Mouse (Mus musculus) heart, adult 2 months (tissue): Measurements from ENCODE around the gene Csf3r. TPM values are rescaled to one million over a fixed set of nuclear protein-coding genes. Genes with fewer than 3 reads are reported as not detected.

Experiments used
- DNase-seq, 2 experiments: peaks; one replicate each; pipeline ENCODE4 v3.0.0; 2021
- H3K27ac ChIP-seq: fragments of 200-600 bp; 2 replicates; pipeline ENCODE4 v1.8.1; 2022
- H3K27me3 ChIP-seq: fragments of 200-500 bp; 2 replicates; pipeline ENCODE4 v1.6.1; 2012; ENCODE audit warnings: mild to moderate bottlenecking, low read length, inconsistent platforms, mixed read lengths; ENCODE audit not compliant: control insufficient read depth, insufficient read depth
- H3K36me3 ChIP-seq: fragments of 200-500 bp; 2 replicates; pipeline ENCODE4 v1.6.1; 2012; ENCODE audit warnings: low read length, inconsistent platforms; ENCODE audit not compliant: control insufficient read depth, insufficient read depth
- H3K4me1 ChIP-seq: fragments of 200-500 bp; 2 replicates; pipeline ENCODE4 v1.6.1; 2011; ENCODE audit warnings: low read length; ENCODE audit not compliant: control insufficient read depth, insufficient read depth
- H3K4me3 ChIP-seq: fragments of 200-600 bp; 2 replicates; pipeline ENCODE4 v1.8.1; 2022
- H3K79me2 ChIP-seq: fragments of 200-500 bp; replicated peaks from 2 replicates; pipeline ENCODE4 v1.6.1; 2012; ENCODE audit warnings: mild to moderate bottlenecking, inconsistent platforms, low read length, moderate library complexity, mixed read lengths; ENCODE audit not compliant: control insufficient read depth, insufficient read depth
- H3K9ac ChIP-seq: fragments of 200-500 bp; 2 replicates; pipeline ENCODE4 v1.6.1; 2012; ENCODE audit warnings: low read depth, mild to moderate bottlenecking, control low read depth, inconsistent platforms, low read length, mixed read lengths
- CTCF ChIP-seq: fragments of 200-600 bp; IDR thresholded peaks from 2 replicates; pipeline ENCODE4 v1.8.1; 2022; ENCODE audit warnings: antibody characterized with exemption, mild to moderate bottlenecking, moderate library complexity
- EP300 ChIP-seq: fragments of 200-500 bp; IDR thresholded peaks from 2 replicates; pipeline ENCODE4 v1.6.1; 2011; ENCODE audit warnings: low read depth, low read length, control low read depth; ENCODE audit not compliant: insufficient read depth
- POLR2A ChIP-seq: fragments of 200-500 bp; IDR thresholded peaks from 2 replicates; pipeline ENCODE4 v1.6.1; 2011; ENCODE audit warnings: mild to moderate bottlenecking, low read depth, low read length, control low read depth; ENCODE audit not compliant: insufficient read depth
- WGBS: fragments of 180-500 bp; shearing (Covaris S2); methylation state at CpG from one replicate; pipeline ENCODE4 v1.1.7; 2018; 5-methylcytosine and 5-hydroxymethylcytosine counted together
- intact Hi-C: fragments of 180-260 bp; cut with DNase I; formaldehyde crosslinking; loops from one replicate; pipeline ENCODE4 v1.15.1; 2025
- polyA plus RNA-seq: library from polyadenylated mRNA; depleted of rRNA; stranded (reverse); fragments of >200 nt; gene quantifications from 2 replicates; pipeline ENCODE4 v1.2.3, GENCODE M21; 2012
- total RNA-seq, 2 experiments: library from RNA; stranded (reverse); gene quantifications; 2 replicates each; pipeline ENCODE4 v1.2.3; 2021

Gene Csf3r
- total and polyA plus RNA-seq, 3 experiments: 1.6 to 9.0 (median 1.8) TPM

DNA sequence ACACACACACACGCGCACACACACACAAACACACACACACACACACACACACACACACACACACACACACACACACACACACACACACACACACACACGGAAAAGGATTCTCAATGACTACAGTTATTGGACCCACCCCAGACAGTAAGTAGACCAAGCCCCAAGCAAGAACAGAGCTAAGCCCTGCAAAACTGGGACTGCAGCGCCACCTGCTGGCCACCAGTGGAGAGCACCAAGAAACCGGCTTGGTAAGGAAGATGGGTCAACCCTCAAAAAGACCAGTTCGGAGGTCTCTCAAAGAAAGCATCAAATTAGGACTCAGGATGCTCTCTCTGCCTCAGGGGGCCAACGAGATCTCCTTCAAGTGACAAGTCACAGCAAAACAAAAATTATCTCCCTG is 34.2 kb upstream of the Csf3r start:
- no peak overlapping the region for H3K27ac ChIP-seq
- peak; percentile 33 to 52 for DNase-seq
- H3K36me3 ChIP-seq: no peaks in the 10 kb centered on the region
- H3K4me3 ChIP-seq: no peak overlapping the region
- H3K9ac ChIP-seq: no peak overlapping the region
- no peaks in the 10 kb centered on the region for H3K79me2 ChIP-seq
- no peaks in the 10 kb centered on the region for H3K4me1 ChIP-seq
- WGBS: 15% methylated on average over 5 of the region's 7 CpGs
- intact Hi-C loops: no loop called here
- TF ChIP-seq EP300 (no peak), POLR2A (no peak), CTCF (peak; percentile 72)
- H3K27me3 ChIP-seq: no peaks in the 10 kb centered on the region

DNA sequence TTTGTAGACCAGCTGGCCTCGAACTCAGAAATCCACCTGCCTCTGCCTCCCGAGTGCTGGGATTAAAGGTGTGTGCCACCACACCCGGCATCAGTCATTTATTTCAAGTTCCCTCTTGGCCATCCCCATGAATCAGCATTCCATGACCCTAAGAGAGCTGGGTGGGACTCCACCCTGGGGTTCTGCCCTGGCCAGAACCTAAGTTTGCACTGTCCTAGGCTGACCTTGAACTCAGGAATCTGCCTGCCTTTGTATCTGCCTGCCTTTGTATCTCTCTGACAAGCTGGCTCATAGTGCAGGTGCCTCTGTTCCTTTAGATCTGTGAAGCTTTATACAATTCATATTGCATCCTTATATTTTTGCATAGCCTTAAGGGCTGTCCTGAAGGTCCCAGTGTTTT is 32.1 kb upstream of the Csf3r start:
- Histone ChIP-seq H3K4me1 (no peaks in the 10 kb centered on the region), H3K9ac (no peak overlapping the region), H3K79me2 (no peaks in the 10 kb centered on the region), H3K4me3 (no peak overlapping the region), H3K27me3 (no peaks in the 10 kb centered on the region), H3K36me3 (no peaks in the 10 kb centered on the region), H3K27ac (no peak overlapping the region)
- TF ChIP-seq POLR2A: no peak
- no peak for TF ChIP-seq CTCF
- no peak for TF ChIP-seq EP300
- DNase-seq: no peak
- 56% methylated on average over 3 of the region's 3 CpGs for WGBS
- intact Hi-C loops: no loop called here

DNA sequence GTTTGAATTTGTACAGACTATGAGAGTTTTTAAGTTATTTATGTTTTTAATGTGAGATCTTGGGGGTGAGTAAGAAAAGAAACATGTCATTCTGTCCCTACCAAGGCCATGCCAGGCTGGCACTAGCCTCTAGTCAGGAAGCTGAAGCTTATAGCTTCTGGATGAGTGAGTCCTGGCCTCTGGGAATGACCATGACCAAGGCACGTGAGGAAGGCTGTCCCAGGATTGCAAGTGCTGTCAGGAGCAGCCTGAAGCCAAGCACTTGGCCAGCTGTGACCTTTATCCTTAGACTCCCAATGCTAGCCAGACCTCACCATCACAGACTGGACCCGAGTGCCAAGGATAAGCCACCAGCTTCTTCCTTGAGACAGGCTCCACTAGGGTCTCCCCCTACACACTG is 31.4 kb upstream of the Csf3r start:
- Histone ChIP-seq H3K4me1 (no peaks in the 10 kb centered on the region), H3K9ac (no peak overlapping the region), H3K27ac (no peak overlapping the region), H3K79me2 (no peaks in the 10 kb centered on the region), H3K36me3 (no peaks in the 10 kb centered on the region), H3K27me3 (no peaks in the 10 kb centered on the region), H3K4me3 (no peak overlapping the region)
- intact Hi-C loops: no loop called here
- no peak for TF ChIP-seq CTCF
- TF ChIP-seq POLR2A: no peak
- TF ChIP-seq EP300: no peak
- WGBS: 24% methylated on average over 2 of the region's 2 CpGs
- DNase-seq: no peak

DNA sequence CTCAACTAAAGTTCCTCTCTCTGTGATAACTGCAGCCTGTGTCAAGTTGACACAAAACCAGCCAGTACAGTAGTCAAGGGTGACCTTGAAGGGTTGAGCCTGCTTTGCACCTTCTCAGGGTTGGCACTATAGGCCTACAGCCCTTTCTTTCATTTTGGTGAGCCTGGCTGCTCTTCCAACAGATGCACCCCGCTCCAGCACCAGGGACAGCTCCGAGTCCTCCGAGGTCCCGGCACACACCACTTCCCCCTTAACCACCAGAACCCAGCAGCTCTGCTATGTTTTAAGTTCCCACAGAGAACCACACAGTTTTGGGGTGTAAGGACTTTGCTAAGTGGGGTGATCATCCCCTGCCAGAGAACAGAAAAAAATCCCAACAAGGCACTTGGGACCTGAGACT is 27.8 kb upstream of the Csf3r start:
- no peaks in the 10 kb centered on the region for H3K79me2 ChIP-seq
- H3K9ac ChIP-seq: no peak overlapping the region
- DNase-seq: no peak
- intact Hi-C loops: no loop called here
- H3K27ac ChIP-seq: no peak overlapping the region
- TF ChIP-seq POLR2A: no peak
- TF ChIP-seq CTCF: no peak
- no peaks in the 10 kb centered on the region for H3K27me3 ChIP-seq
- H3K4me1 ChIP-seq: no peaks in the 10 kb centered on the region
- WGBS: 8% methylated on average over 4 of the region's 4 CpGs
- H3K36me3 ChIP-seq: no peaks in the 10 kb centered on the region
- H3K4me3 ChIP-seq: no peak overlapping the region

DNA sequence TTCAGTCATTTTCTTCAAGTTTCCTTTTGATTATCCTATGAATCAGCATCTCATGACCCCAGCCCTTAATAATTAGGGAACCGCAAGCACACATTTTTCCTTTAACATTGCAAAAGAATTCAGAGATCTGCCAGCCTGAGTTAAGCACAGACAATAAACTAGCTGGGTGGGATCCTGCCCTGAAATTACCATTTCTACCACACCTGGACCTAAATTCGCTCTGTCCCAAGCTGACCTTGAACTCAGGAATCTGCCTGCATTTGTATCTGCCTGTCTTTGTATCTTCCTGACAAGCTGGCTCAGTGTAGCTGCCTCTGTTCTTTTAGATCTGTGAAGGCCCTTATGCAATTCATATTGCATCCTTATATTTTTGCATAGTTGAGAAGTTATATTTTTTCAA is 26.5 kb upstream of the Csf3r start:
- TF ChIP-seq POLR2A (no peak), CTCF (no peak), EP300 (no peak)
- Histone ChIP-seq H3K4me3 (no peak overlapping the region), H3K79me2 (no peaks in the 10 kb centered on the region), H3K27ac (no peak overlapping the region), H3K9ac (no peak overlapping the region), H3K36me3 (no peaks in the 10 kb centered on the region), H3K4me1 (no peaks in the 10 kb centered on the region), H3K27me3 (no peaks in the 10 kb centered on the region)
- WGBS: 88% methylated on average over 2 of the region's 2 CpGs
- DNase-seq: no peak
- intact Hi-C loops: no loop called here

DNA sequence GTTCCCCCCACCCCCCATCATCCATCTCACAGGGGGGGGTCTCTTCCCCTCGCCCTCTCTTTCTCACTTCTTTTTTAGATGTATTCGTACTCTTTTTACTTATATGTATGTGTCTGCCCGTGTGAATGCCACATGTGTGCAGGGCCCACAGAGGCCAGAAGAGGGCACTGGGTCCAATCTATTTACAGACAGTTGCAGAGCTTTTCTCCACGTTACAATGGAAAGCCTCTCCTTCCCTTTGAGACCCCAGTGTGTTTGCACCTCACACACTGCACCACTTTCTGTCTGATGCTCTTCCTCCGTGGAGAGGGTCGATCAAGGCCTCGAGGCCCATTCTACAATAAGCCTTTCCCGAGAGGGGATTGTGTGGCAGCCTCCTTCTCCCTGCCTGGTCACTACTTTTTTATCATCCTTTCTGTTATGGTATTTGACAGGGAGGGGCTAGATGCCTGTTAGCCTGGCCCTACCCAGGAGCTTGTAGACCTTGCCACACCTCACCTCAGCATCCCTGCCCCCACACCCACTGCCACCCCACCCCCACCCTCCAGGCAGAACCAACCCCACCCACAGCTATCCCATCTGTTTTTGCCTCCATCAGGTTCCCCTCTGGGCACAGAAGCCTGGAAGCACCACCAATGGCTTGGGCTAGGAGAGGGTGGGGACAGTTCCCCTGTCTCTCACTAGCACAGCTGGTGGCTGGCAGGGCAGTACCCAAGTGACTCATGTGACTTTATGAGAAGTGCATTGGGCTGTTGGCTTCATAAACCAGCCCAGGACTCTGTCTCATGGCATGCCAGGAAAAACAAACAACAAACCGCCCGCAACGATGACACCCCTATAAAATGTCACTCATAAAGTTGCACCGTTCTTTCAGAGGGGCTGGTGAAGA is 22.8 kb upstream of the Csf3r start:
- TF ChIP-seq CTCF (no peak), EP300 (no peak), POLR2A (no peak)
- no peaks in the 10 kb centered on the region for H3K79me2 ChIP-seq
- no peak overlapping the region for H3K27ac ChIP-seq
- H3K36me3 ChIP-seq: no peaks in the 10 kb centered on the region
- H3K9ac ChIP-seq: no peak overlapping the region
- no peak for DNase-seq
- H3K4me1 ChIP-seq: no peaks in the 10 kb centered on the region
- 85% methylated on average over 12 of the region's 12 CpGs for WGBS
- intact Hi-C loops: no loop called here
- H3K27me3 ChIP-seq: no peaks in the 10 kb centered on the region
- no peak overlapping the region for H3K4me3 ChIP-seq
